Mouse (Mus musculus): ENCODE measurements around the gene Gm11115. TPM values are rescaled to one million over a fixed set of nuclear protein-coding genes. Genes with fewer than 3 reads are reported as not detected.

Gm11115 gene
- not detected for total RNA-seq (2021)
- long read RNA-seq, result 0 reads

GRCm38 (mm10) chr5:88153999-88154398, at the start of gene Gm11115:
Gene Gm11115, minus strand, starts transcription at chr5:88154099.
- DNase-seq (ENCODE audit: low spot score in 2 of 2), result no peak

GRCm38 (mm10) chr5:88111430-88111829, 42.5 kb downstream of the Gm11115 start, which contains the start of gene Gm11116:
Gene Gm11116, minus strand, starts transcription at chr5:88111530.
- DNase-seq (ENCODE audit: low spot score in 2 of 2), result no peak

Other genes with a start within 250 kb of the Gm11115 start
- gene Csn3, start 228.5 kb downstream of the Gm11115 start, total RNA-seq (2021), result not detected
- gene 2310003L06Rik, start 184.6 kb downstream of the Gm11115 start, total RNA-seq (2021), result not detected
- not detected for gene Gm28434, start 184.6 kb downstream of the Gm11115 start, total RNA-seq (2021)
- gene Cabs1, start 174.7 kb downstream of the Gm11115 start, total RNA-seq (2021), result not detected
- gene Smr3a, start 151.6 kb downstream of the Gm11115 start, total RNA-seq (2021), result not detected
- not detected for gene Smr2, start 67.5 kb downstream of the Gm11115 start, total RNA-seq (2021)
- not detected for gene Gm11116, start 42.6 kb downstream of the Gm11115 start, total RNA-seq (2021)
- gene Gm7714, start 114.8 kb upstream of the Gm11115 start, total RNA-seq (2021), result not detected
- not detected for gene Prol1, start 163.2 kb upstream of the Gm11115 start, total RNA-seq (2021)
- not detected for gene Amtn, start 222.0 kb upstream of the Gm11115 start, total RNA-seq (2021)